Mouse (Mus musculus): ENCODE results near the gene Gga1. TPM values are rescaled to one million over a fixed set of nuclear protein-coding genes. Genes with fewer than 3 reads are reported as not detected.
"Not testable (repeated sequence)": the region's sequence is repeated elsewhere in the genome, so short reads cannot be mapped to it uniquely, and the experiment has no call there.

Gga1 gene
- polyA plus RNA-seq, 1 experiment from 2014 or later, result 26.3 TPM

- Histone ChIP-seq H3K9ac (ENCODE audit: low read depth, low read length) (peak within 1 kb of the TSS; percentile 64), H3K27ac (ENCODE audit: low read depth, low read length) (no peak within 1 kb of the TSS), H3K4me1 (replicated peaks; ENCODE audit: control insufficient read depth, insufficient read depth, low read length) (peaks cover 12% of the 10 kb centered on the region), H3K36me3 (ENCODE audit: control insufficient read depth, insufficient read depth, low read length) (no peaks in the 10 kb centered on the region), H3K4me2 (replicated peaks; ENCODE audit: low read depth, low read length) (peak within 1 kb of the TSS; percentile 87), H3K27me3 (ENCODE audit: control insufficient read depth, insufficient read depth, low read length) (peaks cover 20% of the 10 kb centered on the region), H3K9me3 (ENCODE audit: control insufficient read depth, low read length) (no peaks in the 10 kb centered on the region), H3K4me3 (ENCODE audit: low read depth, low read length) (peak within 1 kb of the TSS; percentile 35)
- ATAC-seq (ENCODE audit: low FRiP score) (peak; percentile 43; the same call in 1 of the 2 replicates), DNase-seq (ENCODE audit: low spot score) (peak; percentile 63)
- under 1% methylated on average over 66 of the region's 86 CpGs for WGBS
These were observed 34.4 kb upstream of the Gga1 start, which contains the start of gene Cdc42ep1 for GRCm38 (mm10) chr15:78842371-78843163. Gene Cdc42ep1 (plus strand): TSS chr15:78842624.

- Histone ChIP-seq H3K27me3 (ENCODE audit: control insufficient read depth, insufficient read depth, low read length) (peaks cover 20% of the 10 kb centered on the region), H3K9ac (ENCODE audit: low read depth, low read length) (no peak overlapping the region), H3K4me3 (ENCODE audit: low read depth, low read length) (peak overlapping the region; percentile 35; the same call in 1 of the 2 replicates), H3K4me2 (replicated peaks; ENCODE audit: low read depth, low read length) (peak overlapping the region; percentile 87), H3K9me3 (ENCODE audit: control insufficient read depth, low read length) (no peaks in the 10 kb centered on the region), H3K4me1 (replicated peaks; ENCODE audit: control insufficient read depth, insufficient read depth, low read length) (peaks cover 12% of the 10 kb centered on the region), H3K27ac (ENCODE audit: low read depth, low read length) (no peak overlapping the region), H3K36me3 (ENCODE audit: control insufficient read depth, insufficient read depth, low read length) (no peaks in the 10 kb centered on the region)
- WGBS, result 40% methylated on average over 21 of the region's 21 CpGs
- ATAC-seq (ENCODE audit: low FRiP score) (no peak), DNase-seq (ENCODE audit: low spot score) (peak; percentile 25)
These were observed 33.2 kb upstream of the Gga1 start for GRCm38 (mm10) chr15:78843581-78844469.

- no peak overlapping the region for H3K9ac ChIP-seq (ENCODE audit: low read depth, low read length)
- peaks cover 20% of the 10 kb centered on the region for H3K27me3 ChIP-seq (ENCODE audit: control insufficient read depth, insufficient read depth, low read length)
- no peak for ATAC-seq (ENCODE audit: low FRiP score)
- H3K4me1 ChIP-seq (replicated peaks; ENCODE audit: control insufficient read depth, insufficient read depth, low read length), result peaks cover 6% of the 10 kb centered on the region; the same call in 1 of the 2 replicates
- peak; percentile 41 for DNase-seq (ENCODE audit: low spot score)
- WGBS, result 33% methylated on average over 9 of the region's 9 CpGs
- H3K4me3 ChIP-seq (ENCODE audit: low read depth, low read length), result no peak overlapping the region
- no peak overlapping the region for H3K27ac ChIP-seq (ENCODE audit: low read depth, low read length)
- no peak overlapping the region for H3K4me2 ChIP-seq (replicated peaks; ENCODE audit: low read depth, low read length)
- H3K9me3 ChIP-seq (ENCODE audit: control insufficient read depth, low read length), result no peaks in the 10 kb centered on the region
- H3K36me3 ChIP-seq (ENCODE audit: control insufficient read depth, insufficient read depth, low read length), result no peaks in the 10 kb centered on the region
These were observed 32.2 kb upstream of the Gga1 start for GRCm38 (mm10) chr15:78844791-78845190.

GRCm38 (mm10) chr15:78845321-78845720, 31.7 kb upstream of the Gga1 start:
- DNase-seq (ENCODE audit: low spot score) (no peak), ATAC-seq (ENCODE audit: low FRiP score) (no peak)
- Histone ChIP-seq H3K4me2 (replicated peaks; ENCODE audit: low read depth, low read length) (0 out of 2 replicates have a peak overlapping the region, but pooled peaks have one; percentile 11), H3K9ac (ENCODE audit: low read depth, low read length) (no peak overlapping the region), H3K4me3 (ENCODE audit: low read depth, low read length) (no peak overlapping the region), H3K9me3 (ENCODE audit: control insufficient read depth, low read length) (no peaks in the 10 kb centered on the region), H3K4me1 (replicated peaks; ENCODE audit: control insufficient read depth, insufficient read depth, low read length) (peaks cover 4% of the 10 kb centered on the region; the same call in 1 of the 2 replicates), H3K27me3 (ENCODE audit: control insufficient read depth, insufficient read depth, low read length) (peaks cover 18% of the 10 kb centered on the region), H3K27ac (ENCODE audit: low read depth, low read length) (no peak overlapping the region), H3K36me3 (ENCODE audit: control insufficient read depth, insufficient read depth, low read length) (no peaks in the 10 kb centered on the region)
- 81% methylated on average over 11 of the region's 11 CpGs for WGBS

- no peak for ATAC-seq (ENCODE audit: low FRiP score)
- Histone ChIP-seq H3K27ac (ENCODE audit: low read depth, low read length) (no peak overlapping the region), H3K9me3 (ENCODE audit: control insufficient read depth, low read length) (no peaks in the 10 kb centered on the region), H3K4me3 (ENCODE audit: low read depth, low read length) (no peak overlapping the region), H3K9ac (ENCODE audit: low read depth, low read length) (no peak overlapping the region), H3K27me3 (ENCODE audit: control insufficient read depth, insufficient read depth, low read length) (peaks cover 18% of the 10 kb centered on the region), H3K4me1 (replicated peaks; ENCODE audit: control insufficient read depth, insufficient read depth, low read length) (peaks cover 4% of the 10 kb centered on the region; the same call in 1 of the 2 replicates), H3K36me3 (ENCODE audit: control insufficient read depth, insufficient read depth, low read length) (no peaks in the 10 kb centered on the region), H3K4me2 (replicated peaks; ENCODE audit: low read depth, low read length) (no peak overlapping the region)
- no peak for DNase-seq (ENCODE audit: low spot score)
- 86% methylated on average over 8 of the region's 8 CpGs for WGBS
These were observed 31.1 kb upstream of the Gga1 start for GRCm38 (mm10) chr15:78845867-78846266.

- Histone ChIP-seq H3K4me3 (ENCODE audit: low read depth, low read length) (no peak overlapping the region), H3K36me3 (ENCODE audit: control insufficient read depth, insufficient read depth, low read length) (no peaks in the 10 kb centered on the region), H3K27me3 (ENCODE audit: control insufficient read depth, insufficient read depth, low read length) (peaks cover 18% of the 10 kb centered on the region), H3K4me1 (replicated peaks; ENCODE audit: control insufficient read depth, insufficient read depth, low read length) (peaks cover 4% of the 10 kb centered on the region; the same call in 1 of the 2 replicates), H3K9me3 (ENCODE audit: control insufficient read depth, low read length) (no peaks in the 10 kb centered on the region), H3K9ac (ENCODE audit: low read depth, low read length) (no peak overlapping the region), H3K4me2 (replicated peaks; ENCODE audit: low read depth, low read length) (no peak overlapping the region), H3K27ac (ENCODE audit: low read depth, low read length) (no peak overlapping the region)
- DNase-seq (ENCODE audit: low spot score) (no peak), ATAC-seq (ENCODE audit: low FRiP score) (no peak)
- WGBS, result 76% methylated on average over 8 of the region's 8 CpGs
These were observed 30.6 kb upstream of the Gga1 start for GRCm38 (mm10) chr15:78846352-78846751.

- not testable (repeated sequence) for ATAC-seq (ENCODE audit: low FRiP score); H3K4me2 ChIP-seq (replicated peaks; ENCODE audit: low read depth, low read length); H3K27ac ChIP-seq (ENCODE audit: low read depth, low read length); H3K36me3 ChIP-seq (ENCODE audit: control insufficient read depth, insufficient read depth, low read length); H3K9me3 ChIP-seq (ENCODE audit: control insufficient read depth, low read length); DNase-seq (ENCODE audit: low spot score); H3K4me1 ChIP-seq (replicated peaks; ENCODE audit: control insufficient read depth, insufficient read depth, low read length); H3K4me3 ChIP-seq (ENCODE audit: low read depth, low read length); H3K9ac ChIP-seq (ENCODE audit: low read depth, low read length)
- H3K27me3 ChIP-seq (ENCODE audit: control insufficient read depth, insufficient read depth, low read length), result peaks cover 18% of the 10 kb centered on the region
- WGBS, result 88% methylated on average over 7 of the region's 7 CpGs
These were observed 30.2 kb upstream of the Gga1 start for GRCm38 (mm10) chr15:78846805-78847204.

GRCm38 (mm10) chr15:78848467-78848866, 28.5 kb upstream of the Gga1 start:
- peak; percentile 83 for DNase-seq (ENCODE audit: low spot score)
- Histone ChIP-seq H3K27ac (ENCODE audit: low read depth, low read length) (no peak overlapping the region), H3K4me2 (replicated peaks; ENCODE audit: low read depth, low read length) (no peak overlapping the region), H3K4me3 (ENCODE audit: low read depth, low read length) (no peak overlapping the region), H3K9ac (ENCODE audit: low read depth, low read length) (no peak overlapping the region), H3K4me1 (replicated peaks; ENCODE audit: control insufficient read depth, insufficient read depth, low read length) (no peaks in the 10 kb centered on the region), H3K36me3 (ENCODE audit: control insufficient read depth, insufficient read depth, low read length) (no peaks in the 10 kb centered on the region), H3K27me3 (ENCODE audit: control insufficient read depth, insufficient read depth, low read length) (peaks cover 7% of the 10 kb centered on the region), H3K9me3 (ENCODE audit: control insufficient read depth, low read length) (no peaks in the 10 kb centered on the region)
- 31% methylated on average over 5 of the region's 5 CpGs for WGBS
- ATAC-seq (ENCODE audit: low FRiP score), result no peak

Measured in hindbrain, embryonic 11.5 days (tissue).